Mouse (Mus musculus) hindbrain, embryonic 16.5 days (tissue): ENCODE data around the gene Tnpo2. TPM values are rescaled to one million over a fixed set of nuclear protein-coding genes. Genes with fewer than 3 reads are reported as not detected.

Source experiments
- ATAC-seq: fragments of 200-750 bp; cut with Nextera tagmentation; 2 replicates; pipeline ENCODE4 v1.8.0; 2017; ENCODE audit warnings: moderate TSS enrichment, moderate library complexity
- H3K27ac ChIP-seq: fragments of 300-500 bp; sonication (generic); 2 replicates; pipeline ENCODE4 v1.5.1; 2014; ENCODE audit warnings: low read depth, mild to moderate bottlenecking, control low read depth, low read length, moderate library complexity
- H3K27me3 ChIP-seq: fragments of 300-500 bp; sonication (generic); replicated peaks from 2 replicates; pipeline ENCODE4 v1.6.1; 2014; ENCODE audit warnings: low read length; ENCODE audit not compliant: control insufficient read depth, insufficient read depth
- H3K36me3 ChIP-seq: fragments of 300-500 bp; sonication (generic); 2 replicates; pipeline ENCODE4 v1.6.1; 2014; ENCODE audit warnings: mild to moderate bottlenecking, low read length, moderate library complexity, mixed read lengths; ENCODE audit not compliant: control insufficient read depth, insufficient read depth
- H3K4me1 ChIP-seq: fragments of 300-500 bp; sonication (generic); 2 replicates; pipeline ENCODE4 v1.6.1; 2014; ENCODE audit warnings: low read depth, low read length; ENCODE audit not compliant: control insufficient read depth, insufficient read depth
- H3K4me2 ChIP-seq: fragments of 300-500 bp; sonication (generic); 2 replicates; pipeline ENCODE4 v1.6.1; 2014; ENCODE audit warnings: mild to moderate bottlenecking, low read length, control low read depth, moderate library complexity
- H3K4me3 ChIP-seq: fragments of 300-500 bp; sonication (generic); 2 replicates; pipeline ENCODE4 v1.5.1; 2014; ENCODE audit warnings: mild to moderate bottlenecking, low read length, control low read depth, moderate library complexity
- H3K9ac ChIP-seq: fragments of 300-500 bp; sonication (generic); 2 replicates; pipeline ENCODE4 v1.6.1; 2014; ENCODE audit warnings: low read depth, mild to moderate bottlenecking, control low read depth, low read length, moderate library complexity
- H3K9me3 ChIP-seq: fragments of 300-500 bp; sonication (generic); 2 replicates; pipeline ENCODE4 v1.6.1; 2014; ENCODE audit warnings: mild to moderate bottlenecking, low read length, moderate library complexity; ENCODE audit not compliant: control insufficient read depth
- WGBS: fragments of 180-500 bp; shearing (Covaris S2); extraction: QIAGEN DNeasy Blood & Tissue Kit; methylation state at CpG from one replicate; pipeline ENCODE4 v1.1.7; 2014; 5-methylcytosine and 5-hydroxymethylcytosine counted together
- polyA plus RNA-seq: library from polyadenylated mRNA; unstranded; fragments of >200 nt; fragmentation: Nextera tagmentation; extraction: Ambion mirVana; gene quantifications from 2 replicates; pipeline ENCODE4 v1.2.1, GENCODE M21; 2015

Tnpo2 gene
- polyA plus RNA-seq, 1 experiment from 2014 or later, result 62.7 TPM

DNA sequence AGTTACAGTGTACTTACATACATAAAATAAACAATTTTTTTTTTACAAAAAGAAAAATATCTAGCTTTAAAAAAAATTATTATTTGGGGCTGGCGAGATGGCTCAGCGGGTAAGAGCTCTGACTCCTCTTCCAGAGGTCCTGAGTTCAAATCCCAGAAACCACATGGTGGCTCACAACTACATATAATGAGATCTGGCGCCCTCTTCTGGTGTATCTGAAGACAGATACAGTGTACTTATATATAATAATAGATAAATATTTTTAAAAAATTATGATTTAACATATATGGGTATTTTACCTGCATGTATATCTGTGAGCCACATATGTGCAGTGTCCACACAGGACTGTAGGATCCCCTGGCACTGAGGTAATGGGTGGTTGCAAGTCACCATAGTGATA, 49.5 kb downstream of the Tnpo2 start:
- H3K27me3 ChIP-seq, result no peaks in the 10 kb centered on the region
- no peak overlapping the region for H3K27ac ChIP-seq
- no peak overlapping the region for H3K4me2 ChIP-seq
- H3K4me1 ChIP-seq, result peaks cover 15% of the 10 kb centered on the region
- H3K9ac ChIP-seq, result no peak overlapping the region
- 86% methylated on average over 3 of the region's 3 CpGs for WGBS
- H3K36me3 ChIP-seq, result peaks cover 2% of the 10 kb centered on the region; the same call in 1 of the 2 replicates
- H3K9me3 ChIP-seq, result no peaks in the 10 kb centered on the region
- no peak overlapping the region for H3K4me3 ChIP-seq
- ATAC-seq, result no peak

DNA sequence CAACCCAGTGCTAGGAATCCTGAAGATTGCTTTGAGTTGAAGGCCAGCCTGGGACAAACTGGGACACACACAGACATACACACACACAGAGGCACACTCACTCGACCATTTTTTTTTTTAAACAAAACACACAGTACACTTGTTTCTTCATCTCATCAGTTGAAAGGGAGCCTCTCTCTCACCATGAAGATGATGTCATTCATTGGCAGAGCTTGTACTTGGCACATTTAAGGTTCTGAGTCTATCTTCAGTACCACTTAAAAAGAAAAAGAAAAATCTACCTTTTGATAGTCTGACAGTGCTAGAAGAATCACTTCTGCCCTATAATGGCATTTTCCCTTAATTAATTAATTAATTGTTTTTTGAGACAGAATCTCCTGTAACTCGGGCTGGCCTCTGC, 52.1 kb downstream of the Tnpo2 start:
- WGBS, result 83% methylated on average over 2 of the region's 2 CpGs
- no peaks in the 10 kb centered on the region for H3K27me3 ChIP-seq
- no peak for ATAC-seq
- peaks cover 3% of the 10 kb centered on the region for H3K4me1 ChIP-seq
- H3K9me3 ChIP-seq, result no peaks in the 10 kb centered on the region
- H3K4me2 ChIP-seq, result no peak overlapping the region
- no peak overlapping the region for H3K27ac ChIP-seq
- peaks cover 3% of the 10 kb centered on the region for H3K36me3 ChIP-seq
- no peak overlapping the region for H3K4me3 ChIP-seq
- H3K9ac ChIP-seq, result no peak overlapping the region

- H3K9ac ChIP-seq, result no peak overlapping the region
Measured at GRCm38 (mm10) chr8:85090856-85091255, 54.1 kb downstream of the Tnpo2 start.

DNA sequence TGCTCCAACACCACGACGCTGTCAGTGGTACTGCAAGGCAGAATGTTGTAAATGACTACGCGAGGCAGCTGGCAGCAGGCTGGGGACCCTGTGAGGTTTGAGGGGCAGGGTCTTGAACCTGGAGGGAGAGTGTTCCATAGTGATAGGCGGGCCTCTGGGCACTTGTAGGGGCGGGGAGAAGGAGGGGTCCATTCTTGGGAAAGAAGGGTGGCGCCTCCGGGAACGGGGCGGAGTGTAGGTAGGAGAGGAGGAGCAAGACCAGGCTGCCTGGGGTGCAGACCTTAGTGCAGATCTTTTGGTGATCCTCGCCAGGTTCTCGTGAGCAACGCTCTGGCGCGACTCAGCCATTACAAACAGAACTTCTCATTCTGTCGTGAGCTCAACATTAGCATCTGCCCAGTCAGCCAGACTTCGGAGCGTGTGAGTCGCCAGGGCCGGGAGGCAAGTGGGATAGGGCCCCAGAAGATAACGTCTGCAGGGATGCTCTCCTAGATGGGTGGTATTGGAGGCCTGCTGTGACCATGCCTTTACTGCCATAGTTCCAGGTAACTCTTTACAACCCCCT, 54.9 kb downstream of the Tnpo2 start:
- Histone ChIP-seq H3K4me2 (no peak overlapping the region), H3K9me3 (no peaks in the 10 kb centered on the region)
- ATAC-seq, result no peak

More at GRCm38 (mm10) chr8:85090856-85091255, 54.1 kb downstream of the Tnpo2 start:
- Histone ChIP-seq H3K4me2 (no peak overlapping the region), H3K4me3 (no peak overlapping the region), H3K36me3 (peaks cover 13% of the 10 kb centered on the region), H3K9me3 (no peaks in the 10 kb centered on the region), H3K4me1 (no peaks in the 10 kb centered on the region), H3K27me3 (no peaks in the 10 kb centered on the region), H3K27ac (no peak overlapping the region)
- ATAC-seq, result no peak
- 92% methylated on average over 11 of the region's 11 CpGs for WGBS

GRCm38 (mm10) chr8:85095051-85095450, 58.3 kb downstream of the Tnpo2 start:
- Histone ChIP-seq H3K4me3 (no peak overlapping the region), H3K27ac (no peak overlapping the region), H3K27me3 (no peaks in the 10 kb centered on the region), H3K9ac (no peak overlapping the region), H3K9me3 (no peaks in the 10 kb centered on the region), H3K4me2 (no peak overlapping the region), H3K36me3 (peaks cover 23% of the 10 kb centered on the region; the same call in 1 of the 2 replicates), H3K4me1 (no peaks in the 10 kb centered on the region)
- 92% methylated on average over 13 of the region's 13 CpGs for WGBS
- no peak for ATAC-seq

More for the DNA sequence above, 54.9 kb downstream of the Tnpo2 start:
- H3K27me3 ChIP-seq, result no peaks in the 10 kb centered on the region
- H3K4me1 ChIP-seq, result no peaks in the 10 kb centered on the region
- no peak overlapping the region for H3K9ac ChIP-seq
- H3K27ac ChIP-seq, result no peak overlapping the region
- WGBS, result 33% methylated on average over 21 of the region's 21 CpGs
- H3K36me3 ChIP-seq, result peaks cover 15% of the 10 kb centered on the region
- no peak overlapping the region for H3K4me3 ChIP-seq

DNA sequence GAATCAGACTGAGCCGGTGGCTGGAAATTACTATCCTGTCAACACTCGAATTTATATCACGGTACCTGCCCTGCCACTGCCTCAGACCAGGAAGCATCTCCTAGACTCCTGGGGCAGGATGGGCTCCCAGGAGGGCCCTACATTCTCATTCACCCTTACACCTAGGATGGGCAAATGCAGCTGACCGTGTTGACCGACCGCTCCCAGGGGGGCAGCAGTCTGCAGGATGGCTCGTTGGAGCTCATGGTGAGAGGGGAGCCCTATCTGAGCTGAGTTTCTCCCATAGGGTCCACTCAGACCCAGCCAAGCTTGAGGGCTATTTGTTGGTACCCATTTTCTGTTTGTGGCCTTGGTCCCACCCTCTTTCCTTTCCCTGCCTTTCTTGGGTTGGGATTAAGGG, 58.9 kb downstream of the Tnpo2 start:
- Histone ChIP-seq H3K36me3 (peaks cover 23% of the 10 kb centered on the region; the same call in 1 of the 2 replicates), H3K9me3 (no peaks in the 10 kb centered on the region), H3K4me1 (no peaks in the 10 kb centered on the region), H3K27me3 (no peaks in the 10 kb centered on the region), H3K4me2 (no peak overlapping the region), H3K27ac (no peak overlapping the region), H3K4me3 (no peak overlapping the region), H3K9ac (no peak overlapping the region)
- no peak for ATAC-seq
- WGBS, result 97% methylated on average over 6 of the region's 7 CpGs

GRCm38 (mm10) chr8:85096196-85096595, 59.5 kb downstream of the Tnpo2 start:
- no peak for ATAC-seq
- no peak overlapping the region for H3K9ac ChIP-seq
- no peaks in the 10 kb centered on the region for H3K4me1 ChIP-seq
- peaks cover 23% of the 10 kb centered on the region; the same call in 1 of the 2 replicates for H3K36me3 ChIP-seq
- H3K4me3 ChIP-seq, result no peak overlapping the region
- H3K27ac ChIP-seq, result no peak overlapping the region
- no peaks in the 10 kb centered on the region for H3K9me3 ChIP-seq
- no peaks in the 10 kb centered on the region for H3K27me3 ChIP-seq
- H3K4me2 ChIP-seq, result no peak overlapping the region
- 93% methylated on average over 16 of the region's 16 CpGs for WGBS

GRCm38 (mm10) chr8:85096850-85097249, 60.1 kb downstream of the Tnpo2 start:
- H3K27ac ChIP-seq, result no peak overlapping the region
- peaks cover 1% of the 10 kb centered on the region; the same call in 1 of the 2 replicates for H3K9me3 ChIP-seq
- H3K4me1 ChIP-seq, result no peaks in the 10 kb centered on the region
- H3K27me3 ChIP-seq, result no peaks in the 10 kb centered on the region
- WGBS, result 95% methylated on average over 4 of the region's 4 CpGs
- peaks cover 23% of the 10 kb centered on the region; the same call in 1 of the 2 replicates for H3K36me3 ChIP-seq
- H3K9ac ChIP-seq, result no peak overlapping the region
- ATAC-seq, result no peak
- H3K4me3 ChIP-seq, result no peak overlapping the region
- H3K4me2 ChIP-seq, result no peak overlapping the region

GRCm38 (mm10) chr8:85100076-85100665, 63.5 kb downstream of the Tnpo2 start:
- H3K4me3 ChIP-seq, result no peak overlapping the region
- H3K4me2 ChIP-seq, result no peak overlapping the region
- no peak overlapping the region for H3K27ac ChIP-seq
- H3K27me3 ChIP-seq, result no peaks in the 10 kb centered on the region
- ATAC-seq, result no peak
- H3K9ac ChIP-seq, result no peak overlapping the region
- no peaks in the 10 kb centered on the region for H3K4me1 ChIP-seq
- peaks cover 2% of the 10 kb centered on the region; the same call in 1 of the 2 replicates for H3K9me3 ChIP-seq
- 90% methylated on average over 4 of the region's 4 CpGs for WGBS
- peaks cover 17% of the 10 kb centered on the region; the same call in 1 of the 2 replicates for H3K36me3 ChIP-seq
